Mouse (Mus musculus) lung, postnatal 0 days (tissue): ENCODE measurements around the gene Ptprn2. TPM values are rescaled to one million over a fixed set of nuclear protein-coding genes. Genes with fewer than 3 reads are reported as not detected.

Experiments used
- ATAC-seq: fragments of 200-750 bp; cut with Nextera tagmentation; 2 replicates; pipeline ENCODE4 v1.8.0; 2017; ENCODE audit warnings: moderate library complexity
- DNase-seq: peaks from one replicate; pipeline ENCODE4 v3.0.0-alpha.2; 2016; ENCODE audit warnings: low spot score
- H3K27ac ChIP-seq: fragments of 300-500 bp; sonication (generic); 2 replicates; pipeline ENCODE4 v1.5.1; 2014; ENCODE audit warnings: antibody characterized with exemption, mild to moderate bottlenecking, low read length, mixed read lengths
- H3K27me3 ChIP-seq: fragments of 300-500 bp; sonication (generic); replicated peaks from 2 replicates; pipeline ENCODE4 v1.6.1; 2014; ENCODE audit warnings: low read length, mixed read lengths; ENCODE audit not compliant: insufficient read depth
- H3K36me3 ChIP-seq: fragments of 300-500 bp; sonication (generic); 2 replicates; pipeline ENCODE4 v1.6.1; 2014; ENCODE audit warnings: low read length, mixed read lengths; ENCODE audit not compliant: insufficient read depth
- H3K4me1 ChIP-seq: fragments of 300-500 bp; sonication (generic); 2 replicates; pipeline ENCODE4 v1.6.1; 2014; ENCODE audit warnings: antibody characterized with exemption, low read depth, low read length, mixed read lengths; ENCODE audit not compliant: insufficient read depth
- H3K4me2 ChIP-seq: fragments of 300-500 bp; sonication (generic); replicated peaks from 2 replicates; pipeline ENCODE4 v1.6.1; 2014; ENCODE audit warnings: low read depth, mild to moderate bottlenecking, low read length, moderate library complexity, mixed read lengths
- H3K4me3 ChIP-seq: fragments of 300-500 bp; sonication (generic); 2 replicates; pipeline ENCODE4 v1.5.1; 2014; ENCODE audit warnings: low read depth, low read length
- H3K9ac ChIP-seq: fragments of 300-500 bp; sonication (generic); replicated peaks from 2 replicates; pipeline ENCODE4 v1.6.1; 2014; ENCODE audit warnings: low read depth, mild to moderate bottlenecking
- H3K9me3 ChIP-seq: fragments of 300-500 bp; sonication (generic); 2 replicates; pipeline ENCODE4 v1.6.1; 2016; ENCODE audit warnings: low read length, mixed read lengths
- CTCF ChIP-seq: IDR thresholded peaks from 2 replicates; pipeline ENCODE4 v1.5.1; 2016; ENCODE audit warnings: antibody characterized with exemption, mild to moderate bottlenecking
- EP300 ChIP-seq: IDR thresholded peaks from 2 replicates; pipeline ENCODE4 v1.6.1; 2016; ENCODE audit warnings: antibody characterized with exemption, mild to moderate bottlenecking, control low read depth
- WGBS: fragments of 180-500 bp; shearing (Covaris S2); extraction: QIAGEN DNeasy Blood & Tissue Kit; methylation state at CpG from one replicate; pipeline ENCODE4 v1.1.7; 2014; 5-methylcytosine and 5-hydroxymethylcytosine counted together
- polyA plus RNA-seq: library from polyadenylated mRNA; unstranded; fragments of >200 nt; fragmentation: Nextera tagmentation; extraction: Ambion mirVana; gene quantifications from 2 replicates; pipeline ENCODE4 v1.2.1, GENCODE M21; 2015

The Ptprn2 gene
- polyA plus RNA-seq, 1 experiment from 2014 or later = 0.24 TPM

DNA sequence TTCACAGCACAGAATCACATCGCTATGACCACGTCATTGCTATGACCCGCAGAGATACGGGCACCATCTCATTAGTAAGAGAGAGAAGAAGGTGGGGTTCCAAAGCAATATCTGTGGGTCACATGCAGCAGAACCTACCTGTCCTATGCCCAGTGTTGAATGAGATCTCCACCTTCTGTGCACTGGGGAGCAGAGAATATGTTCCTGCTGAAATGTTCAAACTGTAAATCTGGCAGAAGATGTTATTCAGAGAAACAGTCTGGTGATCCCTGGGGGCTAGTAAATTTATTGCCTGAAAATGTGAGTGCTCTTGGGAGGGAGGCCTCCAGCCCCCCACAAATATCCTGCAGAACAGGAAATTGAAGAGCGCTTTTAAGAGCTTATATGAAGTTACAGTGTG, 490.0 kb downstream of the Ptprn2 start:
- Histone ChIP-seq H3K4me2 (no peak overlapping the region), H3K36me3 (no peaks in the 10 kb centered on the region), H3K4me1 (no peaks in the 10 kb centered on the region), H3K4me3 (no peak overlapping the region), H3K27ac (no peak overlapping the region), H3K27me3 (no peaks in the 10 kb centered on the region), H3K9me3 (no peaks in the 10 kb centered on the region), H3K9ac (no peak overlapping the region)
- DNase-seq (no peak), ATAC-seq (no peak)
- TF ChIP-seq CTCF = no peak
- no peak for TF ChIP-seq EP300
- 79% methylated on average over 5 of the region's 5 CpGs for WGBS

DNA sequence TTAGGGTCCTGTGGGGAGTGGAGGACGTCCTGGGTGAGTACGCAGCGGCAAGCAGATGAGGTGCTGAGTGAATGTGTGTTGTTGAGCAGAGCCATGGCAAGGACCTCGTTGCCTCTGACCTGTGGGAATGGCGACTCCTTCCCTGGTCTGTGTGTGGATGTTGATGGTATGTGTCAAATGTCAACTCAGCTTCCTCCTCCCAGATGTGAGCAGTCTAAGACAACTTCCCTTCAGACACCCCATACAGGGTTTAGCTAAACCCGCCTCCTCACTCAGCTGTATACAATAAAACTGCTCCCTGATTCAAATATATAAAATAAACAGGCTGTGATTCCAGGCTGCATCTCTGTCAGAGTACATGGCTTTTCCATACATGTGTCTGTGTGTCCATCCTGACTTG, 491.5 kb downstream of the Ptprn2 start:
- H3K4me1 ChIP-seq = no peaks in the 10 kb centered on the region
- 36% methylated on average over 6 of the region's 6 CpGs for WGBS
- H3K27me3 ChIP-seq = no peaks in the 10 kb centered on the region
- H3K4me3 ChIP-seq = no peak overlapping the region
- no peak overlapping the region for H3K27ac ChIP-seq
- H3K9ac ChIP-seq = no peak overlapping the region
- H3K9me3 ChIP-seq = no peaks in the 10 kb centered on the region
- H3K4me2 ChIP-seq = no peak overlapping the region
- DNase-seq (peak; percentile 18), ATAC-seq (peak; percentile 43; the same call in 1 of the 2 replicates)
- TF ChIP-seq CTCF = no peak
- TF ChIP-seq EP300 = no peak
- H3K36me3 ChIP-seq = no peaks in the 10 kb centered on the region

DNA sequence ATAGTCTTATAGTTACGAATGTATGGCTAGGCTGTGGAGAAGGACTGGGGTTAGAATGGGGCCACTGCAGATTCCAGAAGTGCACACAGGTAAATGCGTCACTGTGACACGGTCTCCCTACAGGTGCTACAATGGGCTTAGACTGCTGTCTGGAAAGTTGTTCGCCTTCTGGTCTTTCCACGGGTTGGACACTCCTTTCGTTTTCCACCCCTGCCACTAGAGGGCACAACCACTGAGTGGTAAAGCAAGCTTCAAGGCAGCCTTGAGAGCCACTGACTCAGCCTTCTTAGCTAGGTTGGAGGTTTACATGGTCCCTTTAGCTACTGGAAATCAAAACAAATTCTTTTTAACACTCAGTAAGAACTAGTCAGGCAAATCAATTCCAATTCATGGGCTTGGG, 492.7 kb downstream of the Ptprn2 start:
- Histone ChIP-seq H3K27me3 (no peaks in the 10 kb centered on the region), H3K9me3 (no peaks in the 10 kb centered on the region), H3K4me2 (no peak overlapping the region), H3K27ac (no peak overlapping the region), H3K4me1 (no peaks in the 10 kb centered on the region), H3K4me3 (no peak overlapping the region), H3K36me3 (no peaks in the 10 kb centered on the region), H3K9ac (no peak overlapping the region)
- TF ChIP-seq CTCF (peak; percentile 37), EP300 (no peak)
- DNase-seq = no peak
- 79% methylated on average over 6 of the region's 6 CpGs for WGBS
- no peak for ATAC-seq

DNA sequence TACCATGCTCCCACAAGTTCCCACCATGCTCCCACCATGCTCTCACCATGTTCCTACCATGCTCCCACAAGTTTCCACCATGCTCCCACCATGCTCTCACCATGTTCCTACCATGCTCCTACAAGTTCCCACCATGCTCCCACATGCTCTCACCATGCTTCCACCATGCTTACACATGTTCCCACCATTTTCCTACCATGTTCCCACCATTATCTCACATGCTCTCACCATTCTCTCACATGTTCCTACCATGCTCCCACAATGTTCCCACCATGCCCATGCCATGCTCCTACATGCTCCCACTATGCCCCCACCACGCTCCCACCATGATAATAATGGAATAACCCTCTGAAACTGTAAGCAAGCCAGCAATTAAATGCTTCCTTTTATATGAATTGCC, 495.8 kb downstream of the Ptprn2 start:
- Histone ChIP-seq H3K27ac (no peak overlapping the region), H3K4me2 (no peak overlapping the region), H3K27me3 (no peaks in the 10 kb centered on the region), H3K36me3 (no peaks in the 10 kb centered on the region), H3K4me3 (no peak overlapping the region), H3K9ac (no peak overlapping the region), H3K4me1 (no peaks in the 10 kb centered on the region), H3K9me3 (no peaks in the 10 kb centered on the region)
- WGBS = 85% methylated on average over 1 of the region's 1 CpGs
- TF ChIP-seq CTCF (no peak), EP300 (no peak)
- DNase-seq (no peak), ATAC-seq (no peak)

DNA sequence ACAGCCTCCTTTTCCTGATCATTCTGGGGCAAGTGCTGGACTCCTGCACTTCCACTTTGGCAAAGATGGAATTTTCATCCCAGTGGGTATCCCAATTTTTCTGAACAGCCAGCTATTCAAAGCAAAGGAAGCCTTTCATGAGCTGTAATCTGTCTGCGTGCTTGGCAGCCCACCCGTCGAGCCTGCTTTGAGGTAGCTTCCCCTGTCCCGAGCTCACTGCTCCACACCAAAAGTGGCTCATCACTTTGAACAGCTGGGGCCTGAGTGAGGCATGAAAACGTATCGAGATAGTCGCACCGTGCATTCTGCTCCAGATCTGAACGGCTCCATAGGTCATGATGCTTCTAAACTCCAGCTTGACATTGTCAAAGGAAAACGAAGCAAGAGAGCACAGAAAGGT, 503.6 kb downstream of the Ptprn2 start:
- Histone ChIP-seq H3K4me1 (no peaks in the 10 kb centered on the region), H3K9me3 (no peaks in the 10 kb centered on the region), H3K36me3 (no peaks in the 10 kb centered on the region), H3K4me3 (no peak overlapping the region), H3K27ac (no peak overlapping the region), H3K9ac (no peak overlapping the region), H3K27me3 (no peaks in the 10 kb centered on the region), H3K4me2 (no peak overlapping the region)
- TF ChIP-seq EP300 = no peak
- TF ChIP-seq CTCF = no peak
- no peak for DNase-seq
- 53% methylated on average over 10 of the region's 10 CpGs for WGBS
- ATAC-seq = no peak

DNA sequence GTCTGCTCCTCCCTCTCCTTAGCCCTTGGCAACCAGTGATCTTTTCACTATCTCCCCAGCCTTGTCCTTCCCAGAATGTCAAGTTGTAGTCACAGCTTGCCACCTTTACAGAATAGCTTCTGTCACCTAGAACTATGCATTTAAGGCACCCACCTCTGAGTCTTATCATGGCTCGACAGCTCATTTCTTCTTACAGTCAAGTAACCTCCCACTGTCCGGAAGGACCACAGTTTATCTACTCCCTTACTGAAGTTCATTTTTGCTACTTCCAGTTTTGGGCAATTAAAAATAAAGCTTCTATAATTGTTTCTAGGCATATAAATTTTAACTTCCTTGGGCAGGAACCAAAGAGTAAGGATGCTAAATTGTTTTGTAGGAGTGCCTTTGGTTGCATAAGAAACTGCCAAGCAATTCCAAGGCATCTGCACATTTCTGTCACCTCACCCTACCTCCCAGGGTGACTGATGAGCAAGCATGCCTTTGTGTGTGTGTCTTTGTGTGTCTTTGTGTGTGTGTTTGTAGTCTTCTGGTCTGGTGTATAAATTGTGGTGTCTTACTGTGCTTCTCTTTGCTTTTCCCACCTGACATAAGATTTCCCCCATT, 516.1 kb downstream of the Ptprn2 start:
- DNase-seq (no peak), ATAC-seq (no peak)

More for the DNA sequence above, 516.1 kb downstream of the Ptprn2 start:
- no peak overlapping the region for H3K4me2 ChIP-seq
- no peaks in the 10 kb centered on the region for H3K9me3 ChIP-seq
- no peak for TF ChIP-seq CTCF
- no peak for TF ChIP-seq EP300
- H3K9ac ChIP-seq = no peak overlapping the region
- H3K4me3 ChIP-seq = no peak overlapping the region
- no peak overlapping the region for H3K27ac ChIP-seq
- H3K4me1 ChIP-seq = no peaks in the 10 kb centered on the region
- WGBS = 70% methylated on average over 2 of the region's 2 CpGs
- H3K27me3 ChIP-seq = no peaks in the 10 kb centered on the region
- H3K36me3 ChIP-seq = no peaks in the 10 kb centered on the region
